Mouse (Mus musculus): ENCODE data around the gene Idh1. TPM values are rescaled to one million over a fixed set of nuclear protein-coding genes. Genes with fewer than 3 reads are reported as not detected.

Gene Idh1
- total and polyA plus RNA-seq, 3 experiments, result 19.3 to 26.7 TPM; not detected in 1

- H3K4me3 ChIP-seq (ENCODE audit: control insufficient read depth in 1 of 2, insufficient read depth in 1 of 2, low read depth in 2 of 2, low read length in 2 of 2), result peak overlapping the region; percentile 78 to 87
Measured at GRCm38 (mm10) chr1:65179634-65180249, 6.6 kb downstream of the Idh1 start.

GRCm38 (mm10) chr1:65178902-65179432 lies 7.3 kb downstream of the Idh1 start:
- peak; percentile 93 for DNase-seq (ENCODE audit: low read depth, low spot score)
- Histone ChIP-seq H3K27ac (ENCODE audit: control insufficient read depth, low read depth, low read length) (peak overlapping the region; percentile 89), H3K79me2 (ENCODE audit: control insufficient read depth, insufficient read depth, low read length, poor library complexity) (no peaks in the 10 kb centered on the region; the same call in 1 of the 2 replicates), H3K36me3 (ENCODE audit: control insufficient read depth in 1 of 2, insufficient read depth in 2 of 2, low read length in 2 of 2) (peaks cover 0 to 28% of the 10 kb centered on the region in 2 experiments; a peak in 2 of 4 replicates), H3K9ac (ENCODE audit: control insufficient read depth, low read depth, low read length, poor library complexity, severe bottlenecking) (peak overlapping the region; percentile 62), H3K9me3 (replicated peaks; ENCODE audit: insufficient read depth, low read length) (no peaks in the 10 kb centered on the region), H3K4me3 (ENCODE audit: control insufficient read depth in 1 of 2, insufficient read depth in 1 of 2, low read depth in 2 of 2, low read length in 2 of 2) (peak overlapping the region; percentile 78 to 87), H3K4me1 (ENCODE audit: control insufficient read depth in 1 of 2, insufficient read depth in 2 of 2, low read length in 2 of 2) (peaks cover 8 to 9% of the 10 kb centered on the region in 2 experiments), H3K27me3 (ENCODE audit: control insufficient read depth in 1 of 2, insufficient read depth in 2 of 2, low read length in 2 of 2) (no peaks in the 10 kb centered on the region)
- TF ChIP-seq POLR2AphosphoS5 (IDR thresholded peaks at IDR 0.05; ENCODE audit: borderline replicate concordance, low read depth, low read length), result no peak
- no peak for TF ChIP-seq TCF12 (IDR thresholded peaks at IDR 0.05; ENCODE audit: low read depth, low read length)
- TF ChIP-seq EP300 (IDR thresholded peaks at IDR 0.05; ENCODE audit: low read depth in 1 of 2, low read length in 2 of 2), result peak in 1 of 2 experiments; percentile 50; a peak in 2 of 4 replicates
- TF ChIP-seq UBTF (IDR thresholded peaks at IDR 0.05; ENCODE audit: borderline replicate concordance, insufficient read depth, low read depth, low read length), result no peak
- TF ChIP-seq ZKSCAN1 (IDR thresholded peaks at IDR 0.05; ENCODE audit: low read depth, low read length), result no peak
- TF ChIP-seq POLR2A (IDR thresholded peaks at IDR 0.05; ENCODE audit: control insufficient read depth in 1 of 2, insufficient read depth in 1 of 2, low read depth in 1 of 2, low read length in 2 of 2, poor library complexity in 1 of 2), result peak; percentile 15 to 72; a peak in 2 of 4 replicates
- TF ChIP-seq MEF2A (IDR thresholded peaks at IDR 0.05; ENCODE audit: extremely low read depth, insufficient replicate concordance, low read depth, low read length, poor library complexity, severe bottlenecking), result no peak
- peak; percentile 71 for TF ChIP-seq RCOR1 (IDR thresholded peaks at IDR 0.05; ENCODE audit: low read depth, low read length)
- peak; percentile 61 for TF ChIP-seq TBP (IDR thresholded peaks at IDR 0.05; ENCODE audit: low read depth, low read length)
- no peak for TF ChIP-seq KAT2A (conservative IDR thresholded peaks at IDR 0.05; ENCODE audit: low read depth, low read length)
- TF ChIP-seq ELF1 (IDR thresholded peaks at IDR 0.05; ENCODE audit: low read depth, low read length), result peak; percentile 67
- TF ChIP-seq JUND (IDR thresholded peaks at IDR 0.05; ENCODE audit: low read depth, low read length), result no peak
- TF ChIP-seq NELFE (IDR thresholded peaks at IDR 0.05; ENCODE audit: low read depth, low read length), result peak; percentile 54
- TF ChIP-seq ETS1 (IDR thresholded peaks at IDR 0.05; ENCODE audit: low read depth, low read length), result peak; percentile 52; the same call in 1 of the 2 replicates
- TF ChIP-seq MYB (IDR thresholded peaks at IDR 0.05; ENCODE audit: low read depth, low read length), result no peak
- TF ChIP-seq USF2 (IDR thresholded peaks at IDR 0.05; ENCODE audit: borderline replicate concordance in 1 of 2, insufficient read depth in 1 of 2, low read depth in 1 of 2, low read length in 2 of 2), result no peak
- no peak for TF ChIP-seq GATA1 (IDR thresholded peaks at IDR 0.05; ENCODE audit: low read depth, low read length)
- TF ChIP-seq ZC3H11A (IDR thresholded peaks at IDR 0.05; ENCODE audit: low read depth, low read length), result peak; percentile 57
- no peak for TF ChIP-seq NRF1 (IDR thresholded peaks at IDR 0.05; ENCODE audit: insufficient read depth, low read depth, low read length, poor library complexity, severe bottlenecking)
- TF ChIP-seq CHD2 (IDR thresholded peaks at IDR 0.05; ENCODE audit: low read length), result peak; percentile 66
- peak; percentile 58 for TF ChIP-seq HCFC1 (IDR thresholded peaks at IDR 0.05; ENCODE audit: low read depth, low read length)

More at GRCm38 (mm10) chr1:65179634-65180249, 6.6 kb downstream of the Idh1 start:
- TF ChIP-seq RAD21 (IDR thresholded peaks at IDR 0.05; ENCODE audit: low read depth, low read length) (peak; percentile 40), ZNF384 (IDR thresholded peaks at IDR 0.05; ENCODE audit: low read depth, low read length) (no peak), MAZ (IDR thresholded peaks at IDR 0.05; ENCODE audit: low read depth, low read length) (no peak), MEF2A (IDR thresholded peaks at IDR 0.05; ENCODE audit: extremely low read depth, insufficient replicate concordance, low read depth, low read length, poor library complexity, severe bottlenecking) (no peak), MXI1 (IDR thresholded peaks at IDR 0.05; ENCODE audit: low read depth, low read length) (peak; percentile 26; the same call in 1 of the 2 replicates), MYC (IDR thresholded peaks at IDR 0.05; ENCODE audit: low read depth, low read length) (peak; percentile 64; the same call in 1 of the 2 replicates), USF1 (IDR thresholded peaks at IDR 0.05; ENCODE audit: low read depth, low read length) (0 out of 2 replicates have a peak, but pooled peaks have one; percentile 10), HCFC1 (IDR thresholded peaks at IDR 0.05; ENCODE audit: low read depth, low read length) (peak; percentile 50; the same call in 1 of the 2 replicates), CTCF (IDR thresholded peaks at IDR 0.05 in 2 of 3, conservative IDR thresholded peaks at IDR 0.05 in 1 of 3; ENCODE audit: control insufficient read depth in 1 of 3, insufficient read depth in 1 of 3, low read depth in 2 of 3, low read length in 3 of 3, poor library complexity in 1 of 3, severe bottlenecking in 1 of 3) (peak; percentile 46 to 79 (median 77)), EP300 (IDR thresholded peaks at IDR 0.05; ENCODE audit: low read depth in 1 of 2, low read length in 2 of 2) (0 out of 4 replicates have a peak, but pooled peaks of 1 of the 2 experiments have one; percentile 18), ZKSCAN1 (IDR thresholded peaks at IDR 0.05; ENCODE audit: low read depth, low read length) (no peak), ELF1 (IDR thresholded peaks at IDR 0.05; ENCODE audit: low read depth, low read length) (no peak), ETS1 (IDR thresholded peaks at IDR 0.05; ENCODE audit: low read depth, low read length) (peak; percentile 78), SMC3 (IDR thresholded peaks at IDR 0.05; ENCODE audit: low read depth, low read length) (peak; percentile 46), SIN3A (IDR thresholded peaks at IDR 0.05; ENCODE audit: low read length) (peak; percentile 78), GATA1 (IDR thresholded peaks at IDR 0.05; ENCODE audit: low read depth, low read length) (peak; percentile 54)
- Histone ChIP-seq H3K27me3 (ENCODE audit: control insufficient read depth in 1 of 2, insufficient read depth in 2 of 2, low read length in 2 of 2) (no peaks in the 10 kb centered on the region), H3K9ac (ENCODE audit: control insufficient read depth, low read depth, low read length, poor library complexity, severe bottlenecking) (peak overlapping the region; percentile 53), H3K36me3 (ENCODE audit: control insufficient read depth in 1 of 2, insufficient read depth in 2 of 2, low read length in 2 of 2) (peaks cover 0 to 28% of the 10 kb centered on the region in 2 experiments; a peak in 2 of 4 replicates), H3K79me2 (ENCODE audit: control insufficient read depth, insufficient read depth, low read length, poor library complexity) (no peaks in the 10 kb centered on the region; the same call in 1 of the 2 replicates), H3K4me1 (ENCODE audit: control insufficient read depth in 1 of 2, insufficient read depth in 2 of 2, low read length in 2 of 2) (peaks cover 8 to 9% of the 10 kb centered on the region in 2 experiments), H3K27ac (ENCODE audit: control insufficient read depth, low read depth, low read length) (peak overlapping the region; percentile 35; the same call in 1 of the 2 replicates), H3K9me3 (replicated peaks; ENCODE audit: insufficient read depth, low read length) (no peaks in the 10 kb centered on the region)
- peak; percentile 92 for DNase-seq (ENCODE audit: low read depth, low spot score)
